Mouse (Mus musculus) limb, embryonic 12.5 days (tissue): ENCODE measurements around the gene Cacng8. TPM values are rescaled to one million over a fixed set of nuclear protein-coding genes. Genes with fewer than 3 reads are reported as not detected.

ENCODE experiments used
- ATAC-seq: fragments of 200-750 bp; cut with Nextera tagmentation; 2 replicates; pipeline ENCODE4 v1.8.0; 2017; ENCODE audit warnings: low read depth, moderate TSS enrichment; ENCODE audit not compliant: insufficient number of reproducible peaks, insufficient read depth, low FRiP score, low TSS enrichment
- H3K27ac ChIP-seq: fragments of 300-500 bp; sonication (generic); 2 replicates; pipeline ENCODE4 v1.5.1; 2016; ENCODE audit warnings: mild to moderate bottlenecking, moderate library complexity
- H3K27me3 ChIP-seq: fragments of 300-500 bp; sonication (generic); 2 replicates; pipeline ENCODE4 v1.6.1; 2016; ENCODE audit warnings: mild to moderate bottlenecking, moderate library complexity
- H3K36me3 ChIP-seq: fragments of 300-500 bp; sonication (generic); 2 replicates; pipeline ENCODE4 v1.6.1; 2016; ENCODE audit warnings: mild to moderate bottlenecking, moderate library complexity
- H3K4me1 ChIP-seq: fragments of 300-500 bp; sonication (generic); replicated peaks from 2 replicates; pipeline ENCODE4 v1.6.1; 2016
- H3K4me2 ChIP-seq: fragments of 300-500 bp; sonication (generic); 2 replicates; pipeline ENCODE4 v1.6.1; 2016; ENCODE audit warnings: mild to moderate bottlenecking, moderate library complexity
- H3K4me3 ChIP-seq: fragments of 300-500 bp; sonication (generic); replicated peaks from 2 replicates; pipeline ENCODE4 v1.5.1; 2016; ENCODE audit warnings: mild to moderate bottlenecking
- H3K9ac ChIP-seq: fragments of 300-500 bp; sonication (generic); replicated peaks from 2 replicates; pipeline ENCODE4 v1.6.1; 2016; ENCODE audit warnings: mild to moderate bottlenecking, moderate library complexity
- H3K9me3 ChIP-seq: fragments of 300-500 bp; sonication (generic); 2 replicates; pipeline ENCODE4 v1.6.1; 2016; ENCODE audit warnings: mild to moderate bottlenecking, moderate library complexity
- WGBS: fragments of 180-500 bp; shearing (Covaris S2); methylation state at CpG from one replicate; pipeline ENCODE4 v1.1.7; 2016; 5-methylcytosine and 5-hydroxymethylcytosine counted together
- polyA plus RNA-seq: library from polyadenylated mRNA; unstranded; fragments of >200 nt; fragmentation: Nextera tagmentation; extraction: Ambion mirVana; gene quantifications from 2 replicates; pipeline ENCODE4 v1.2.1, GENCODE M21; 2016

Cacng8 gene
- polyA plus RNA-seq, 1 experiment from 2014 or later = 6.3 TPM

DNA sequence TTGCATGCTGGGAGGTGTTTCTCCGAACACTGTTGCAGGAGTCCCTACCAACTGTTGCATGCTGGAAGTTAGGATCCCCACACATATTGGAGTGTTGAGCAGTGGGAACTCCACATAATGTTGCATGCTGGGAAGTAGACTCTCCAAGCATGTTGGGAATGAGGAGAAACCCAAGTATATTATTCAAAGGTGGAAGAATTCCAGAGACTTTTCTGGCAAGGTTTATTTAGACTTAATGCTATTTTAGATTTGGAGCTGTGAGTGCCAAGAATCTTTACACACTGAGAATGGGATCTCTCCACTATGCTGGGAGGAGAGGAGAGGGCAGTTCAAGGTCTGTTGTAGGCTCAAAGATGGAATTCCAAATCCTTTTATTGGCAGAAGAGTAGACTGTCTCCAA is 41.6 kb downstream of the Cacng8 start:
- H3K9me3 ChIP-seq = no peaks in the 10 kb centered on the region
- no peak for ATAC-seq
- H3K9ac ChIP-seq = no peak overlapping the region

DNA sequence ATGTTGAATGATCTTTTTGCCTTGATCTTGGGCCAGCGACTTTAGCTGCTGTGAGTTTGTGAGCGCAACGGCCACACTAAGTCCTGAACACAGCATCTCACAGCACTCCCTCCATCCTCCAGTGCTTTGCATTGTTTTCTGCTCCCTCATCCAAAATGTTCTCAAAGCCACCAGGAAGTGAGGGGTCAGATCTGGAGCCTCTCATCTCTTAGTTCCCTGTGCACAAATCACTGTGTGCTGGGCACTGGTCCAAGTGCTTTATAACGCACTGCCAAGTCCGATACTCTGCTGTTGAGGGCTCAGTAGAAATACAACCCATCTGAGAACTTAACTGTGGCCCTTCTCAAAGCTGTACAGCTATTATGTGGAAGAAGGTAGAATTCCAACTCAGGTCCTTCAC is 47.5 kb downstream of the Cacng8 start:
- Histone ChIP-seq H3K9me3 (no peaks in the 10 kb centered on the region), H3K27me3 (no peaks in the 10 kb centered on the region), H3K27ac (no peak overlapping the region), H3K9ac (no peak overlapping the region), H3K4me1 (no peaks in the 10 kb centered on the region), H3K4me3 (no peak overlapping the region), H3K4me2 (no peak overlapping the region), H3K36me3 (no peaks in the 10 kb centered on the region)
- no peak for ATAC-seq
- 74% methylated on average over 5 of the region's 5 CpGs for WGBS

More for the DNA sequence above, 41.6 kb downstream of the Cacng8 start:
- Histone ChIP-seq H3K4me2 (no peak overlapping the region), H3K36me3 (no peaks in the 10 kb centered on the region), H3K4me3 (no peak overlapping the region), H3K27me3 (peaks cover 10% of the 10 kb centered on the region), H3K27ac (no peak overlapping the region), H3K4me1 (no peaks in the 10 kb centered on the region)
- WGBS = 71% methylated on average over 1 of the region's 1 CpGs

DNA sequence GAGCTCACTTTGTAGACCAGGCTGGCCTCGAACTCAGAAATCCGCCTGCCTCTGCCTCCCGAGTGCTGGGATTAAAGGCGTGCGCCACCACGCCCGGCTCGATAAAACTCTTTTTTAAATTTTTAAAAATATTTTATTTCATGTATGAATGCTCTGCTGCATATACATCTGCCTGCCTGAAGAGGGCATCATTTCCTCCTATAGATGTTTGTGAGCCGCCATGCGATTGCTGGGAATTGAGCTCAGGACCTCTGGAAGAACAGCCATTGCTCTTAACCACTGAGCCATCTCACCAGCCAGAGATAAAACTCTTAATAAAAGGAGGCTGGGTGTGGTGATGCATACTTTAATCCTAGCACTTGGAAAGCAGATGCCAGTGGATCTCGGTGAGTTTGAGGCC is 49.5 kb downstream of the Cacng8 start:
- H3K4me1 ChIP-seq = no peaks in the 10 kb centered on the region
- H3K27me3 ChIP-seq = no peaks in the 10 kb centered on the region
- no peak overlapping the region for H3K4me2 ChIP-seq
- whole genome bisulfite sequencing = 85% methylated on average over 11 of the region's 11 CpGs
- no peak overlapping the region for H3K4me3 ChIP-seq
- H3K9ac ChIP-seq = no peak overlapping the region
- H3K36me3 ChIP-seq = no peaks in the 10 kb centered on the region
- no peaks in the 10 kb centered on the region for H3K9me3 ChIP-seq
- no peak overlapping the region for H3K27ac ChIP-seq
- ATAC-seq = no peak

DNA sequence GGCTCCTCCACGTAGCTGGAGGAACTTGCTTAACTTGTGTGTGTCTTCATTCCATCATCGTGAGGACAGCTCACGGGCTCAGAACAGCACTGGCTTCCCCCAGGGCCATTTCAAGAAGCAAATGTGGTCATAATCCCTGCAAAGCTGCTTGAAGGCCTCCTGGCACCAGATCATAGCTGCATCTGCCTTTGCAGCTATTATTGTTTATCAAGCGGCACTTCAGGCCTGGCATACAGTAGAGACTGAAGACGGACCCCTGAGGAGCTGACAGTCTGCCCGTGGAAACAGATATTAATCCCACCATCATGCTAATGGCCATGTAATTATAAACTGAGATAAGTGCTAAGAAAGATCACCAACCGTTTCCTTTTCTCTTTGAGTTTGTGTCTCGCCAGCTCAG is 50.0 kb downstream of the Cacng8 start:
- Histone ChIP-seq H3K4me1 (no peaks in the 10 kb centered on the region), H3K36me3 (no peaks in the 10 kb centered on the region), H3K9ac (no peak overlapping the region), H3K4me2 (no peak overlapping the region), H3K9me3 (no peaks in the 10 kb centered on the region), H3K27ac (no peak overlapping the region), H3K4me3 (no peak overlapping the region), H3K27me3 (no peaks in the 10 kb centered on the region)
- 80% methylated on average over 8 of the region's 8 CpGs for WGBS
- ATAC-seq = no peak

DNA sequence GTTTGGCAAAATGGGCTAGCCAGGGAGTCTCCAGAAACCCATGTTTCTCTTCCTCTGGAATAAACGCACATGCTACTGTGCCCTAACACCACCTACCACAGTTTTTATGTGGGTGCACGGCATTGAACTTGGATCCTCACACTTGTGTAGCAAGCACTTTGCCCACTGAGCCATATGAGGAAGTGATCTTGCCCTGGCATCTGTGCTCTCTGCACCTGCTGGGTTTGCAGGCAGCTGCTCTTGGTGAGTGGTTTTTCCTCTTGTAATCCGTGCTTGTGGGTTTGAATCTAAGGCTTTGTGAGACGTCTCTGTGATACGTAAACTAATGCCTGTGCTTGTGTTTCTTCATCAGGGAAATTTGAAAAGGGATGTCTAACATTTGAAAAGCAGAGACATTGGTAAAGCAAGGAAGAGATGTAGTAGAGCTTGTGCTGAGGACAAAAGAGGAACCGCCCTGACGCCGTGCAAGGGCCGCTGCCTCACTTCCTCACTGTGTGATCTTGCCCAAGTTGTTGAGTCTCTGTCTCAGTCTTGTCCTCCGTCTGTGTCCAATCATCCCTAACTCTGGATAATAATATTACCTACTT is 52.1 kb downstream of the Cacng8 start:
- Histone ChIP-seq H3K4me3 (no peak overlapping the region), H3K4me1 (no peaks in the 10 kb centered on the region), H3K9me3 (no peaks in the 10 kb centered on the region), H3K9ac (no peak overlapping the region), H3K36me3 (no peaks in the 10 kb centered on the region), H3K27ac (no peak overlapping the region), H3K4me2 (no peak overlapping the region), H3K27me3 (no peaks in the 10 kb centered on the region; the same call in 1 of the 2 replicates)
- ATAC-seq = no peak
- WGBS = 83% methylated on average over 10 of the region's 10 CpGs

DNA sequence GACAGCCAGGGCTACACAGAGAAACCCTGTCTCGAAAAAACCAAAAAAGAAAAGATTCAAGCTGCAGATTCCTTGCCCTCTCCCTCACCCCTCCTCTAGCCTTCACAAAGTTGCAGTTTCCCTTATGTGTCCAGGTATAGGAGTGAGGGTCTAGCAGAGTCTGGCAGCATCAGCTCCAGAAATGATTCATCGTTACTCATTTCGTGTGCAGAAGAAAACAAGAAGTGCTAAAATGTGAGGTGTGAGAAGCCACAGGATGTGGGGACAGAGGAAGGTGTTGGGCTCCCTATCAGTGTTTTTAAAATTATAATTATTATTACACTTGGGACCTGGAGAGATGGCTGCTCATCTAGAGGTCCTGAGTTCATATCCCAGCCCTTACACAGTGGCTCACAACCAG is 54.2 kb downstream of the Cacng8 start:
- WGBS = 62% methylated on average over 3 of the region's 3 CpGs
- no peak overlapping the region for H3K27ac ChIP-seq
- no peak overlapping the region for H3K4me2 ChIP-seq
- ATAC-seq = no peak
- H3K4me1 ChIP-seq = no peaks in the 10 kb centered on the region
- no peaks in the 10 kb centered on the region for H3K9me3 ChIP-seq
- no peaks in the 10 kb centered on the region for H3K36me3 ChIP-seq
- H3K4me3 ChIP-seq = no peak overlapping the region
- peaks cover 7% of the 10 kb centered on the region; the same call in 1 of the 2 replicates for H3K27me3 ChIP-seq
- no peak overlapping the region for H3K9ac ChIP-seq

DNA sequence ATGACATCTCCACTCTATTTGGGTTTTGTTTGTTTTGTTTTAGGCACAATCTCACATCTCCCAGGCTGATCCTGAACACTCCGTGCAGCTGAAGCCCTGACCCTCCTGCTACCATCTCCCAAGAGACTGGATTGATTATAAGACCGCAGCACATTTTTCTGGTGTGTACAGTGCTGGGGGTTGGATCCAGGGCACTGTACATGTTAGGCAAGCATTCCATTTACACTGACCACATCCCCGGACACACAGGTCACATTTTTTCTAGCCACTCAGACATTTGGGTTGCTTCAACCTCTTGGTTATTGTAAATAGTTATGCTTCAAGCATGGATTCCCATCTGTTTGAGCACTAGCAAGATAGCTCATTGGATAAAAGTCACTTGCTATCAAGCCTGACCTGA is 56.1 kb downstream of the Cacng8 start:
- H3K36me3 ChIP-seq = no peaks in the 10 kb centered on the region
- 84% methylated on average over 3 of the region's 3 CpGs for WGBS
- ATAC-seq = no peak
- no peak overlapping the region for H3K9ac ChIP-seq
- peaks cover 13% of the 10 kb centered on the region for H3K27me3 ChIP-seq
- no peaks in the 10 kb centered on the region for H3K9me3 ChIP-seq
- no peak overlapping the region for H3K27ac ChIP-seq
- H3K4me1 ChIP-seq = no peaks in the 10 kb centered on the region
- H3K4me3 ChIP-seq = no peak overlapping the region
- no peak overlapping the region for H3K4me2 ChIP-seq

DNA sequence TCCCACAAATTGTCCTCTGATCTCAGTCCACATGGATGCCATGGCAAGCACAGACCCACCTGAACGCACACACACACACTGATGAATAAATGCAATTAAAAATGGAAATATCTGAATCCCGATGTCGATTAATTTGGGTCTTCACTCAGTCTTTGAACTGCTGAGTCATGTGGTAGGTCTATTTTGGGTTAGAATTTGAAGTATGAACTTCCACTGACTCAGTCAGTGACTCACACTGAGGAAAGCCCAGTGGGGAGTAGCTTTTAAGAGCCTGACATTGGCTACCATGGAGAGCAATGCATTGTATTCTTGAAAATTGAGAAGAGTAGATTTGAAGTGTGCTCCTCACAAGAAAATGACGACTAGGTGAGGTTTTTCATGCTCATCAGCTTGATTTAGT is 56.5 kb downstream of the Cacng8 start:
- Histone ChIP-seq H3K9me3 (no peaks in the 10 kb centered on the region), H3K9ac (no peak overlapping the region), H3K4me1 (no peaks in the 10 kb centered on the region), H3K4me2 (no peak overlapping the region), H3K4me3 (no peak overlapping the region), H3K27ac (no peak overlapping the region), H3K36me3 (no peaks in the 10 kb centered on the region), H3K27me3 (peaks cover 17% of the 10 kb centered on the region)
- no peak for ATAC-seq
- 75% methylated on average over 4 of the region's 4 CpGs for WGBS

DNA sequence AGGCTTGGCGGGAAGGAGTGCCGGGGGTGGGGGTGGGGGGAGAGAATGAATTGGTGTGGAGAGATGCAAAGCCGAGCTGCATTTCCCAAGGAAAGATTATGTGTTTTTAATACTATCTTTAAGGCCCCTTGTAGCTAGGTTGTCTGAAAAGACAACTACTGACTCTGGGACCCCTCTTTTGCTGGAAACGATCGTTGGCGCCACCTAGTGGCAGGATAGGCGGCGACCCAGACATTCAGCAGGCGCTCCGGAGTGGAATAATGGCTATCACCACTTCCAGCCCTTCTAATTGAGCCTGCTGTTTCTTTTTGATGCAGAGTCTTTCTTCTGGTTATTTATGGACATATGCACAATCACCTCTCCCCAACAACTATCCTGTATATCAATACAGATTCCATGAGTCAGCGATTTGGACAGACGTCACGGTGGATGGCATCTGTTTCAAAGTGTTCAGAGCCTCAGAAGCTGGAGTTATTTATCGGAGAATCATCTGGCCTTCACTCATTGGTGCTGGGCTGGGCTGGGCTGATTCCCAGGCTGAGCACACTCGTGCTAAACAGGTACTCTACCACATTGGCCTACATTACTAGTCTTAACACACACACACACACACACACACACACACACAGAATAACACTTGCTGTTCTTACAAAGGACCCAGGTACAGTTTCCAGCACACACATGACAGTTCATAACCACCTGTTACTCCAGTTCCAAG is 58.4 kb downstream of the Cacng8 start:
- 22% methylated on average over 15 of the region's 15 CpGs for WGBS

DNA sequence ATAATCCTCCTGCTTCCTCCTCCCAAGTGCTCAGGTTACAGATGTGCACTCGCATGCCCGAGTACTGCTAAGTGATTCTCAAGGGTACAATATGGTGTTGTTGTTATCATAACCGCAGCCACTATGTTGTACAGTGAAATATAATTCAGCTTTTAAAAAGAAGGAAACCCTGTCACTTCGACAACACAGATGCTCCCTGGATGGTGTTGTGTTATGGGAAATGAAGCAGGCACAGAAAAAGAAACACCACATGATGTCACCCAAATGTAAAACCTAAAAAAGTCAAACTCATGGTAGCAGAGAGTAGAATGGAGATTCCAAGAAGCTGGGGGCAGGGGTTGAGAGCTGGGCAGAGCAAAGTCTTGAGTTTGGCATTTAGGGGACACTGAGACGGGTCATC is 60.2 kb downstream of the Cacng8 start:
- Histone ChIP-seq H3K27me3 (peaks cover 19% of the 10 kb centered on the region), H3K4me3 (no peak overlapping the region), H3K9ac (no peak overlapping the region), H3K4me2 (no peak overlapping the region), H3K27ac (no peak overlapping the region), H3K4me1 (no peaks in the 10 kb centered on the region), H3K36me3 (no peaks in the 10 kb centered on the region), H3K9me3 (no peaks in the 10 kb centered on the region)
- 47% methylated on average over 5 of the region's 5 CpGs for WGBS
- no peak for ATAC-seq

More for the DNA sequence above, 58.4 kb downstream of the Cacng8 start:
- Histone ChIP-seq H3K9ac (no peak overlapping the region), H3K4me2 (no peak overlapping the region), H3K4me1 (no peaks in the 10 kb centered on the region), H3K27ac (no peak overlapping the region), H3K36me3 (no peaks in the 10 kb centered on the region), H3K4me3 (no peak overlapping the region), H3K9me3 (no peaks in the 10 kb centered on the region), H3K27me3 (peaks cover 19% of the 10 kb centered on the region)
- 0 out of 2 replicates have a peak, but pooled peaks have one; percentile 50 for ATAC-seq

DNA sequence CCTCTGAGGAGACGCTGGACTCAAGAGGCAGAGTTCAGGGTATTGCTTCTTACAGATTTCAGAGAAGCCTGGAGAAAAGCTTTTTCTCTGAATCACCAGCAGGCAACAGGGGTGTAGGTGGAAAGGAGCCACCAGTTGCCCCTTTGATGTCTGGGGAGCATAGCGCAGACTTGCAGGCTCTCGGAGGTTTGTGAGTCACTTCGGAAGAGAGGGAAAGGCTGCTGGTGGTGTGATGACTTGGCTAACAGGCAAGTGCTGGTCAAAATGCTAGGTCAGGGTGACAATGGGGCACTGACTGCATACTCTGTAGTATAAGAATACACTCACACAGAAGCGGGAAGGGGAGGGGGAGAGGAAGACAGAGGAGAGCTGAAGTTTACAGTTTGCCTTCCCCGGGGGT is 60.7 kb downstream of the Cacng8 start:
- Histone ChIP-seq H3K36me3 (no peaks in the 10 kb centered on the region), H3K9me3 (no peaks in the 10 kb centered on the region), H3K4me1 (no peaks in the 10 kb centered on the region), H3K27me3 (peaks cover 19% of the 10 kb centered on the region), H3K27ac (no peak overlapping the region), H3K4me3 (no peak overlapping the region), H3K9ac (no peak overlapping the region), H3K4me2 (no peak overlapping the region)
- 13% methylated on average over 6 of the region's 6 CpGs for WGBS
- ATAC-seq = no peak
